Mouse (Mus musculus) urinary bladder, adult 18-20 months (tissue): Measurements from ENCODE around the gene Exosc1.

Experiments
- DNase-seq, 2 experiments: peaks; one replicate each; pipeline ENCODE4 v3.0.0; 2022; ENCODE audit warnings: low spot score in 2 of 2, mixed read lengths in 2 of 2

Gene Exosc1

DNA sequence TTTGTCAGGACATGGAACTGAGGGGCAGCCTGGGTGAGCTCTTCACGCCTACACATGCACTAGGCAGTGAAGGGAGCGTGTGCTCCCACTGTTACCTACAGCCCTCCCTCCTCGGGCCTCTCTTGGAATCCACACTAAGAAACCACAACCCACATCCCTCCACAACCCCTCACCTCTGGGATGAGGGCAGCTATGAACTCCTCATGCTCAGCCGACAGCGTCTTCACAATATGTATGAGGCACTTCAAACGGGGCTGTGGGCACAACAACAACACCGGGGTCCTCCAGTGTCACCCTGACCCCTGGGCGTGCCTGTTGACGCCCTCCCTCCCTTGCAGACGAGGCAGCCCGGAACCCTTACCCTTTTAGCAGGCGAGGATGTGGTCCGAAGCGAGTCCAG is 58.9 kb downstream of the Exosc1 start:
- no peak for DNase-seq
